Mouse (Mus musculus) A20 (cell line): ENCODE data around the gene G3bp2.
"Not testable (repeated sequence)": the region's sequence is repeated elsewhere in the genome, so short reads cannot be mapped to it uniquely, and the experiment has no call there.

Experiments used
- DNase-seq: peaks from one replicate; pipeline ENCODE4 v3.0.0-alpha.2; 2011; ENCODE audit warnings: low read depth, low spot score

The G3bp2 gene

DNA sequence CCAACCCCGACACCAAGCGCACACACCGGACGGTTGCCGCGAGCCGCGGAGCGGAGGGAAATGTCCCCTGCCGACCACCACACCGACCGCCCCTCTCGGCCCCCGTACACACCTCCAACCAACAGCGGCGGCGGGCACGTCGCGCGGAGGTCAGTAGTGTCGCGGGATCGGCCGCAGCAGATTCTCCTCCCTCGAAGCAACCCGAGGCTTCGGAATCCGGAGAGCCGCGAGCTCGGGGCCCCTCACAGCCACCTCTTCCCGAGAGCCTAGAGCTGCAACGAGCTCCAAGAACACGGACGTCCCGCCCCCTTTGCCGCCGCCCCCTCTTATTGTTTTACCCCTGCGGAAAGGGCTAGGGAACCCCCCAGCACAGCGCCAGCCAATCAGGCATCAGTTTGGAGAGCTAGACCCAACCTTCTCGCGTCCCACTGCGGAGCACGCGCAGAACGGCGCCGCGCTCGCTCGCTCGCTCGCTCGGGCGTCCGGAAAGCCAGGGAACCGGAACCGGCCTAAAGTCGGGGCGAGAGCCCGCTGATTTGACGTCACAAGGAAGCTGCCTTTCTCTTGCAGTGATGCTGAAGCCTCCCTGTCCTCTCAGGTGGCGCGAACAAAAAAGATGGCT, at the start of gene G3bp2:
Gene G3bp2 (minus strand): TSS at position 303 of the 622 bp plus-strand sequence.
- DNase-seq = peak; percentile 99

DNA sequence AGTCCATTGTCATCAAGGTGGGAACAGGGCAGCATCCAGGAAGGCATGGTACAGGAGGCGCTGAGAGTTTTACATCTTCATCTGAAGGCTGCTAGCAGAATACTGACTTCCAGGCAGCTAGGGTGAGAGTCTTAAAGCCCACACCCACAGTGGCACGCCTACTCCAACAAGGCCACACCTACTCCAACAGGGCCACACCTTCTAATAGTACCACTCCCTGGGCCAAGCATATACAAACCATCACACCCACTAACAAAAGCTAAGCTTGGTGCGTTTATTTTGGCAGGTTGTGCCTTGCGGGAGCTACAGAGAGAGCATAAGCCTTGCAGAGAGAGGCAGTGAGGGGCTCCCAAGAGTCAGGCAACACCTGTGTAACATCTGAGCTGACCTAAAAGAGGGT, 49.5 kb upstream of the G3bp2 start:
- not testable (repeated sequence) for DNase-seq

DNA sequence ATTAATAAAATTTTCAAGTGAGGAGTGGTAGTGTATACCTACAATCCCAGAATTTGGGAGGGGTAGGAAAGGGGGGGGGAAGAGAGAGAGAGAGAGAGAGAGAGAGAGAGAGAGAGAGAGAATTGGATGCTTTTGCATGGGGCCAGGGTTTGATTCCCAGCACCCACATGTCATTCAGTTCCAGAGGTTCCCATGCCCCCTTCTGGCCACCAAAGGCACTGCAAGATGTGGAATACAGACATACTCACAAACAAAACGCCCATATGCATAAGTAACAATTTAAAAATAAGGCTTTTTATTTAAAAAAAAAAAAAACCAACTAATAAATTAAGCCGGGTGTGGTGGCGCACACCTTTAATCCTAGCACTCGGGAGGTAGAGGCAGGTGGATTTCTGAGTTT, 48.6 kb upstream of the G3bp2 start:
- no peak for DNase-seq

DNA sequence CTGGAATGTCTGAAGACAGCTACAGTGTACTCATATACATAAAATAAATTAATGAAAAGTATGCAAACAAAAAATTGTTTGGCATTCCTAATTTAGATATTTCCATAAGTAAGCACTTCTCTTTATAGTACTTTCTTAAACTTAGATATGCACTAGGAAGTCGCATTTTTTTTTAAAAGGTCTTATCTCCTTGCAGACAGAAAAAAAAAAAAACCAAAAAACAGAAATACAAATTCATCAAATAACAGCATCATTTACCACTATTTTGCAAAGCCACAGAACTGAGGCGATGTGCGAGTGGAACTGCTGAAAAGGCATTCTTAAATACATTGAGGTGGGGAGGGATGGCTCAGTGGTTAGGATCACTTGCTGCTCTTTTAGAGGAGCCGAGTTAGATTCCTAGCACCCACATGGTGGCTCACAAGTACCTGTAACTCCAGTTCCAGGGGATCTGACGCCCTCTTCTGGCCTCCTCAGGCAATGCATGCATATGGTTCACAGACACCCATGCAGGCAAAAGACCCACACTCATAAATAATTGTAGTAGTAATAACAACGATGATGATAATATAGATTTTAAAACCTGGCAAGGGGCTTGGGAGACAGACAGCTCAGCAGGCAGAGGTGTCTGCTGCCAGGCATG, 46.6 kb upstream of the G3bp2 start:
- DNase-seq = no peak

DNA sequence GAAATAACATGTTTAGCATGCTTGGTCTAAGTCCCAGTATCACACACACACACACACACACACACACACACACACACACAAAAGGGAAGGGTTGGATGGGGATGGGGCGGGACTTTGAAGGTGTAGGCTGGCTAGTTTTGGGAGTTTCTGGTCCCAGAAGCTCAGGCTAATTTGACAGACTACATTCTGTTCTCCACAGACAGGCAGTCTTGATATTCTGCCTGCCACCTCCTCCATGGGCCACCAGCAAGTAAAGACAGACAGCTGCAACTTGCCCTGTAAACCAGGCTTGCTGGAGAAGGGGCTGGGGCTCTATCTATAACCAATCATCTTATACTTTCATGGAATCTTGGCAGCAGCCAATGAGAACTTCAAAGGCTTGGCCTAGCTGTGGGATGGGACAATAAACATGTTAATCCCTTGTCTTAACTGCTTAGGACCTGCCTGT, 45.8 kb upstream of the G3bp2 start:
- DNase-seq = no peak

DNA sequence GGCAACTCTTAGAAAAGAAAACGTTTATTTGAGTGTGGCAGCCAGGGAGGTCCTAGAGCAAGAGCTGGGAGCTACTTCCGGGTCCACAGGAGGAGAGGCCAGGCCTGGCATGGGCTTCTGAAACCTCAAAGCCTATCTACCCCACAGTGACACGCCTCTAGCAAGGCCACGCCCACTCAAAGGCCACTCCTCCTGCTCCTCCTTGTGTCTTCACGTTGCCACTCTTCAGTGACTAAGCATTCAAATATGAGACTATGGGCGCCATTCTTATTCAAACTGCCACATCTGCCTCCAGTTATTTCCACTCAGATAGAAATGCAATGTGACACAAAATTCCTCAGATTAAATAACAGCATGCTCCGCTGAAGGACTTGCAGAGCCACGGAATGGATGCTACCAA, 45.1 kb upstream of the G3bp2 start:
- DNase-seq = peak; percentile 85

DNA sequence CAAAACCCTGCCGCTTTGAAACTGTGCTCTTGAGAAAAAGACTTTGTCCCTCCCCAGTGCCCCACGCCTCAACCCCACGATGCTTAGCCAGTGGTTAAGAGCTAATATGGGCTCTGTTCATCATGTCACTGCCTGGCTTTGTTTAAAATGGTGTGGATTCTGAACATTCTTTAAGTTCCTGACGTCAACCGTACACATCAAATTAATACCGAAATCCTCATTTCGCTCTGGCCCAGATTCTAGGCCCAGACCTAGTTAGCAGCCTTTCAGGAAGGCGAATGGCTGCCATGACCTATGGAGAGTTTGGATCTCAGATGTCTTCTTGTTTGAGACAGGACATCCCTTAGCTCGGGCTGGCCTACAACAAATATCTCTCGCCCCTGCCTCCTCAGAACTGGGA, 44.2 kb upstream of the G3bp2 start:
- no peak for DNase-seq

DNA sequence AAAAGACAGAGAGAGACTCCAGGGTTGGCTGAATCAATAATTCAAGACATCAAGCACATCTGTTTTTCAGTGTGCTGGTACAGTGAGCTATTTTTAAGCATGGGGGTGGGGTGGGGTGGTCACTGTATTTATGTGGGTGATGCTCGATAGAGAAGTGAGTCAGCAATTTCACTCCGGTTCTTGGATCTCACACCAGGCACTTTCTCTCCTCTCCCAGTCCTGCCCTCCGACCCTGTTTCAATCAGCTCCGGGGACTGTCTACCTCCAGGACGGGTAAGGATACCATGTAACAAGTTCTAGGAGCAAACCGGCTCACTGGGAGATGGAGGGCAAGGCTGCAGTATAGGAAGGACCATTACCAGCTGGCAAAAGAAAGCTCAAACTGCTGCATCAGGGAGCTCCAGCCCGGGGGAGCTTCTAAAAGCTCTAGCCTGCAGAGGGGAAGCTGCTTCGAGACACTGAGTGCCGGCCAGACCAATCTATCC, 43.7 kb upstream of the G3bp2 start:
- peak; percentile 82 for DNase-seq

DNA sequence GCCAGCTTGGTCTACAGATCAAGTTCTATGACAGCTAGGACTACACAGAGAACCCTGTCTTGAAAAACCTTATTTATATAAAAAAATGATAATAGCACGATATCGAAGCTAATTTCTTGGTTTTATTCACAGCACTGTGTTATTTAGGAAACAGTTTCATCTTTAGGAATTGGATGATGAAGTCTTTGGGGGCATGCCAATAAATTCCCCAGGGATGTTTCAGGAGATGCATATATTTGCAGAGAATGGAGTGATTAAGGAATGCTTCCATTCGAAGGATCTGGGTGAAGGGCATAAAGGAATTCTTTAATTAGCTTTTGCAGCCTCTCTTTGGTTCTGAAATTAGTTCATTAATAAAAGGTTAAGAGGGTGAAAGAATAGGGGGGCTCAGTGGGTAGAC, 41.9 kb upstream of the G3bp2 start:
- DNase-seq = no peak

DNA sequence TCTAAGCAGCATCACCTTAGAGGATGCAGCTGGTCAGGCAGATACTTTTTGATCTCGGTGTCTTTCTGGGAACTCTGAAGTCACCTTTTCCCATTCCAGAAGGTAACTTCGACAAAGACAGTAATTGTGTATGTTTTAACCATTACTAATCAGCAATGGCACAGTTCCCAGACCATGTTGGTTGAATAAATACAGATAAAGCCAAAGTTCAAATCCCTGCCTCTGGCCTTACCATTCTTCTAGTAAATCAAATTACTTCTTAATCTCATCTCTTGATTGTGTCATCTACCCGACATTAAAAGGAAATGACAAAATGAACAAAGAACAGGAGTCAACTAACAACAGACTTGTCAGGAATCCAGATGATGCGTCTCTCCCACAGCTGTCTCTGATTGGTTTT, 38.1 kb upstream of the G3bp2 start:
- no peak for DNase-seq

DNA sequence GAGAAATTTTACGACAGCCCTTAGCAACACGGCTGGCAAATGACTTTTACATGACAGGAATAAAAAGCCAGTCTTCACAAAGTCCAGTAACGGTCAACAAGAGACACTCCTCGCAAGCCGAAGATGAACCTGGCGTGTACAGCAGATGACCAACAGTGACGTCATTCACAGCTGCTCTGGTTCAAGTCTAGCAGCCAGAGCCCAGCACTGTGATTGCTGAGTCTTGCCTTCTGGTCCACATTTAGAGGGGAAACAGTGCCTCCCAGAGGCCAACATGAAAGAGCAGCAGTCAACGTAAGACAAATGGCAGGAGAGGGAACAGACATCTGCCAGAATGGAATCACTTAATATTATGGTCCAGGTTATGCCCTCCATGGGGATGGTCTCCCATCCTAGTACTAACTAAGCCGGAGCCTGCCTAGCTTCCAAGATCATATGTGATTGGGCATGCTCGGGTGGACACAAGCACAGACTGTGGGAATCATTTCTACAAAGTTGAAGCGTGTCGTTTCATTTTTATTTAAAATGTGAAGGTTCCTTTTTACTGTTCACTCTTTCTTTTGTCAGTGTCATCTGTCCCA, 34.4 kb upstream of the G3bp2 start:
- peak; percentile 83 for DNase-seq

DNA sequence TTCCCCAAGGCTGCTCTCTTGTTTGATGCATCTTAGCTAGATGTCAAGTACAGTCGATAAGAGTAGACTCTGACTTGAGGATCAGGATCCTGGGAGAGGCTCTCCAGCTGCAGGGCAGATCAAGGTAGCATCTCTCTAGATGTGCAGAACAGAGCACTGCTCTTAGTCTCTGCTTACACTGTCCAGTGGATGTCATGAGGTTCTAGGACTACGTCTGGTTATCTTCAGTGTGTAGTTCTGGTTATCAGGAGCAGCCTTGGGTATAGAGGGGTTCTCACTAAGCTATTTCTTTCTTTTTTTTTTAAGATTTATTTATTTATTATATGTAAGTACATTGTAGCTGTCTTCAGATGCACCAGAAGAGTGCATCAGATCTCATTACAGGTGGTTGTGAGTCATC, 31.4 kb upstream of the G3bp2 start:
- DNase-seq = no peak

DNA sequence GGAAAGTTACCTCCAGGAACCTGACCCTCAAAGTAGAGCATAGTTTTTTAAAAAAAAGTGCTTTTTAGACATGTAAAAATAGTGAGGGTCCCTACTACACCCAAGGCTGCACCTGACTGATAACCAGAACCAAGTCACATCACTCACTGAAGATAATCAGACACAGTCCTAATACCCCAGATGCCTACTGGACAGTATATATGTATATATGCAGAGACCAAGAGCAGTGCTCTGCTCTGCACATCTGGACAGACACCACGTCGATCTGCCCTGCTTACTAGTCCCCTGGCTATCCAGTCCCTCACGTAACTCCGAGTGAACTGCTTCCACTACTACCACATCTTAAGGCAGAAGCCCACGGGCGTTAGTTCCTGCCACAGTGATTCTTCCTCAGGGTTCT, 30.7 kb upstream of the G3bp2 start:
- no peak for DNase-seq

DNA sequence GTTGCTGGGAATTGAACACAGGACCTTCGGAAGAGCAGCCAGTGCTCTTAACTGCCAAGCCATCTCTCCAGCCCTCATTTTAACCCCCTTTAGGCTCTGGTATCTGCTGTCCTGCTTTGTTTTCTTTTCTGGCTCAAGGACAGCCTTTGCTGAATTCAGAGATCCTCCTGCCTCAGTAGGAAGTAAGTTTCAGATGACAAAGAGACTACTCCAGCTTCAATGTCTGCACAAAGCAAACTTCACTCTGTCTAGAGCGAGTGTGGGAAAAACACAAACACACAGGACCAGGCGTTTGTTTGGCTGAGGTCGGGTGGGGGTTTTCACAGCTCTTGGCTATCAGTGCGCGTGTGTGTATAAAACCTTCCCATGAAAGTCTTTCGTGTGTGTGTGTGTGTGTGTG, 30.0 kb upstream of the G3bp2 start:
- no peak for DNase-seq

DNA sequence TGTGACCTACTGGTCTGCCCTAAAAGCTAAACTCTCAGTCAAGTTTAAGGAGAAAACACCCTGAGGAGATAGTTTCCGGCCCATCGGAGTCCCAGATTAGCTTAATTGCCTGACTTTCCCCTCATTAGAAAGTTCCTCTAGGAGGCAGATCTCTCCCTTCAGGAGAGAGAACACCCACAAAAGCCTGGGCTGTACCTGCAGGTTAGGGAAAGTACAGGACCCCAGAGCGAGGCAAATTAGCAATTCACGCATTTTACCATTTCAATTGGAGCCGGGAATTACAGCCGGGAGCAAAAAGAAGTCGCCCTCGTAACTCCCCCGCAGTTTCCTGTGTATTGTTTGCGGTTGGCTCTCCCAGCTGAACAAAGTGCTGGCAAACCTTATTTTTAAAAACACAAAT, 29.1 kb upstream of the G3bp2 start:
- no peak for DNase-seq

DNA sequence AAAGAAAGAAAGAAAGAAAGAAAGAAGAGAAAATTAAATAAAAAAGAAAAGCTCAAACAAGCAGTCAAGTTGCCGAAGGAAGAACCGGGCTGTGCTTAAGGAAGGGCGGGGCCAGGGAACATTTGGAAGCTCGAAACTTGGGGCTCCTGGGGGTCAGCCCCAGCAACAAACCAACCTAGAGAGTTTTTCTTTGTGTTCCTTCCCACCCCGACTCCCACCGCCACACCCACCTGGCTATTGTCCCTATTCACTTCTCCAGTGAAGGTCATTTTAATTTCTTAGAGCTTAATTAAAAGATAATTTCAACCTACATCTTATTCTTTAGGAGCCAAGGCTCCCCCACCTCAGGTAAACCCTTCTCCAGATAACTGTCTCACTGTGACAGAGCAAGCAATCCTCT, 28.7 kb upstream of the G3bp2 start:
- no peak for DNase-seq

DNA sequence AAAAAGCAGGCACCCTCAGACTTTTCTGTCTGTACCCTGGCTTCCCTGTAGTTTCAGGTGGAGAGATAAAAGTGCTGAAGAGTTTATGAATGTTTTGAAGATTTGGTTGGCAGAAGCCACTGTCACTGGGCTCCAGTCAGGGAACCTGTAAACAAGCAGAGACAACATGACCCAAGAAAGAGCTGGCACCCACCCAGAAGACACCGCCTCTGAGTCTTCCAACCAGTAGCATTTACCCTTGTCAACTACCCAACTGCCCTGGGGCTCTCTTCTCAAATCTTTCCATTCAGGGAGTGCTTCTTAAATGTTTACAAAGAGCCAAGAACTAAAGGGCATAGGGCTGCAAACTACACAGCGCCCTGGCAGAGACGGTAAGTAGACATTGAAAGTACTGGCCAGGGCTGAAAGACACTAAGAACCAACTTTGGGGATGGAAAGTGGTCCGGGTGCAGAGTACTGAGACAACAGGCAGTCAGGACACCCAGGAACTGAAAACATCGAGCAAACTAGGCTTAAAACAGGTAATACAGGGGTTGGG, 27.4 kb upstream of the G3bp2 start:
- DNase-seq = no peak

DNA sequence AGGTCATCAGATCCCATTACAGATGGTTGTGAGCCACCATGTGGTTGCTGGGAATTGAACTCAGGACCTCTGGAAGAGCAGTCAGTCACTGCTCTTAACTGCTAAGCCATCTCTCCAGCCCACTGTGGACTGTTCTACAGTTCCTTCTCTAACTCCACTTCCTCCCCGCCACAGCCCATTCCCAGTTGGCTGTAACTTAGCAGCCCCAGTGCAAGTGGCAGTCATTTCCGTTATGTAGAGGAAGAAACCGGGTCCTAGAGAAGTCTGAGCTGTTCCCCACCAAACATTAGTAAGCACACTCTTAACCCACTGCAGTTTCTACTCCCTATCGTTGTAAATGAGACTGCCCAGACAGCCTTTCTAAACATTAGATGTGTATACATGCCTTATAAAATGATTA, 23.8 kb upstream of the G3bp2 start:
- DNase-seq = peak; percentile 29

DNA sequence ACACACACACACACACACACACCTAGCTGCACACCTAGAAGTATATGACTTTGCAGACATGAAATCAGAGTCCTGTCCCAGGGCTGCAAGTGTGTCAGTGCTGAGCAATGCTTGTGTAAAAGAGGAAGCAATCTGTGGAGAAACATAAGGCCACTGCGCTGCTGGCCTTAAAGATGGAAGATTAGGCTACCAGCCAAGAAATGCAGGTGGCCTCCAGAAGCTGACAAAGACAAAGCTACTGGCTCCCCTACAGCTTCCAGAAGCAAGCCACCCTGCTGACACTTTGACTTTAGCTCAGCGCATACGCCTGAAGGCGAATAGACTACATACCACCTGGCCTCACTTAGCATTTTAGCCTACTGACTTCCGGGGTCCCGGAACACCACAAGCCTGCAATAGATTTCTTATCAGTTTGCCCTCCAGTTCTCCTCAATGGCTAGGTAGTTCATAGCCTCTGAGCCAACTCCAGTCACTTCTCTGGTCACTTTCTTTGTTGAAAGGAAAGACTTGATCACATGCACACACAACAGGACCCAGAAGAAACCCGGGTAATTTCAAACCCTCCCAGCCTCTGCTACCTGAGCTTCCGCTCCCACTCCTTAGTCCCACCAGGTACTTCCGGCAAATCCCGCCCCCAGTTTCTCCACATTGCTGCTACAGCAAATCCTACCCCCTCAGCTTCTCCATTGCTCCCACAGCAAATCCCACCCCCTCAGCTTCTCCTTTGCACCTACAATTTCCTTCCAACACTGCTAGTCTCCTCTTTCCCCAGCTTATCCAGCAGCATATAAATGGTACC, 23.0 kb upstream of the G3bp2 start:
- DNase-seq = peak; percentile 84

DNA sequence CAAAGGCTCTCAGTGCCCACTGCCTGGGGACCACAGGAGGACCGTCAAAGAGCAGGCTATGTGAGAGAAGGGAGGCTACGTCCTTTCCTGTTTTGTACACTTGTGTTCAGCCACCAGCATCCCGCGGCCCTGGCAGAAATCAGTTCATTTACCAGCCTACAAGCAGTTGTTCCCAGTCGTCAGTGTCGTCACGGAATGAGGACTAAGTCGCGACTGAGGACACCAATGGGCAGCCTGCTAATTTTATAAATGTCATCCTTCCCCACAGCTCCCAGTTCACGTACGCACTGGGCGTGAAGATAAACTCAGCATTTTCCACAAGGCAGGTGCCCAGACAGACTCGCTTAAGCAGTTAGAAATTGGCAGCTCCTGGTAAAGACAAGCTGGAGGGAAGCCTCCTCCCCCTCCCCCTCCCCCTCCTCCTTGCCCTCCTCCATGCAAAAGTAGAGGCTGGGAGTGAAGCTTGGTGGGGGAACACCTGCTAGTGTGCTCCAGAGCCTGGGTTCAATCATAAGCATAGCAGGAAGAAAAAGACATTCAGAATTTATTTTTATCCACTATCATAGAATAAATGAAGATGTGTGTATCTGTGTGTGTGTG, 20.4 kb upstream of the G3bp2 start:
- no peak for DNase-seq

DNA sequence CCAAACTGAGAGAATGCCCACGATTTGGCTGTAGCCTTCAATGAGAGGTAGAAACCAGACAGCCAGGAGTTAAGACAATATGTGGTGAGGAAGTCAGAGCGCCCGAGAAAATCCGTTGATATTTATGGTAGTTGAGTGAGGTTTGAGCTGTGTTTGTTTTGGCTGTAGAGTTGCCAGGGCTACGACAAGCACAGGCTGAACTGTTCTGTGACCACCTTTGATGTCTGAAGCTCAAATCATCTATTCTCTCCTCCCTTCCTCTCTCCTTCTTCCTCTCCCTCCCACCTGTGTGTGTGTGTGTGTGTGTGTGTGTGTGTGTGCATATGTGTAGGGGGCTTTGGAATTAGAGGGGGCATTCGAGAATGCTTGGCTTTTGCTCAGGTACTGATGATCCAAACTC, 19.5 kb upstream of the G3bp2 start:
- DNase-seq = no peak

DNA sequence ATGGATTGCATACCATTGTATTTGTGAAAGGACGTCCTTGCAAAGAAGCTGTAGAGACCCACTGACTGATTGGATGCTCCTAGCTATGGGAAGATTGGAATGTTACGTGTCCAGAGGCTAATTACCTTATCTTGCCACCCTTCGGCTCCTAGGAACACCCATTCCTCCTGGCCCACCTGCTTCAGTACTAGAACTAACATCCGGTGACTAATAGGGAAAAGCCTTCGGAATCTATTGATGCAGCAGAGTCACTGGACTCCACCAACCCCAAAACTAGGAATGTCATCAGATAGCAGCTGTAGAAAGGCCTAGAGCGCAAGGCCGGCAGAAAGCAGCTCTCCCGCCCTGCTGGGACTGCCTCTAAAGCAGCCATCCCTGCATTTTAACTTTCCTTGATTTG, 18.1 kb upstream of the G3bp2 start:
- no peak for DNase-seq
